Mouse (Mus musculus) liver, embryonic 14.5 days (tissue): Measurements from ENCODE around the gene Exosc5. TPM values are rescaled to one million over a fixed set of nuclear protein-coding genes. Genes with fewer than 3 reads are reported as not detected.

Experiments used
- ATAC-seq: fragments of 200-750 bp; cut with Nextera tagmentation; 2 replicates; pipeline ENCODE4 v1.8.0; 2017; ENCODE audit warnings: moderate number of reproducible peaks, mild to moderate bottlenecking, moderate library complexity; ENCODE audit not compliant: insufficient read depth
- DNase-seq, 3 experiments: peaks; one replicate each; pipeline ENCODE4 v3.0.0-alpha.2; 2012 to 2013; ENCODE audit warnings: low read depth in 3 of 3, low spot score in 3 of 3
- H3K27ac ChIP-seq: fragments of 300-500 bp; sonication (generic); 2 replicates; pipeline ENCODE4 v1.5.1; 2014; ENCODE audit warnings: moderate library complexity, mild to moderate bottlenecking, control low read depth, inconsistent platforms
- H3K27me3 ChIP-seq: fragments of 300-500 bp; sonication (generic); 2 replicates; pipeline ENCODE4 v1.6.1; 2014; ENCODE audit warnings: mild to moderate bottlenecking, low read length, moderate library complexity; ENCODE audit not compliant: control insufficient read depth, insufficient read depth
- H3K36me3 ChIP-seq: fragments of 300-500 bp; sonication (generic); replicated peaks from 2 replicates; pipeline ENCODE4 v1.6.1; 2014; ENCODE audit warnings: low read depth; ENCODE audit not compliant: control insufficient read depth, insufficient read depth
- H3K4me1 ChIP-seq, 2 experiments: fragments of 200-500 bp in 1 of 2; fragments of 300-500 bp in 1 of 2; sonication (generic) in 1 of 2; replicated peaks; 2 replicates each; pipeline ENCODE4 v1.6.1; 2012 to 2014; ENCODE audit warnings: antibody characterized with exemption in 1 of 2, inconsistent platforms in 1 of 2, low read length in 1 of 2; ENCODE audit not compliant: control insufficient read depth in 2 of 2, insufficient read depth in 2 of 2
- H3K4me2 ChIP-seq: fragments of 300-500 bp; sonication (generic); 2 replicates; pipeline ENCODE4 v1.6.1; 2014; ENCODE audit warnings: low read depth, mild to moderate bottlenecking, control low read depth, moderate library complexity
- H3K4me3 ChIP-seq, 2 experiments: fragments of 200-500 bp in 1 of 2; fragments of 300-500 bp in 1 of 2; sonication (generic) in 1 of 2; 2 replicates each; pipeline ENCODE4 v1.5.1; 2012 to 2014; ENCODE audit warnings: low read depth in 2 of 2, low read length in 2 of 2, mild to moderate bottlenecking in 2 of 2, control low read depth in 1 of 2, inconsistent platforms in 1 of 2, moderate library complexity in 1 of 2; ENCODE audit not compliant: insufficient read depth in 1 of 2
- H3K9ac ChIP-seq: fragments of 300-500 bp; sonication (generic); replicated peaks from 2 replicates; pipeline ENCODE4 v1.6.1; 2014; ENCODE audit warnings: mild to moderate bottlenecking, control low read depth, moderate library complexity
- H3K9me3 ChIP-seq: fragments of 300-500 bp; sonication (generic); 2 replicates; pipeline ENCODE4 v1.6.1; 2016; ENCODE audit warnings: low read length, mixed read lengths; ENCODE audit not compliant: control insufficient read depth
- CTCF ChIP-seq: IDR thresholded peaks from 2 replicates; pipeline ENCODE4 v1.5.1; 2016; ENCODE audit warnings: antibody characterized with exemption, low read depth, control low read depth
- EP300 ChIP-seq: IDR thresholded peaks from 2 replicates; pipeline ENCODE4 v1.6.1; 2016; ENCODE audit warnings: antibody characterized with exemption, low read depth
- WGBS: fragments of 180-500 bp; shearing (Covaris S2); extraction: QIAGEN DNeasy Blood & Tissue Kit; methylation state at CpG from one replicate; pipeline ENCODE4 v1.1.7; 2014; ENCODE audit not compliant: insufficient replicate concordance; 5-methylcytosine and 5-hydroxymethylcytosine counted together
- polyA plus RNA-seq, 2 experiments: library from polyadenylated mRNA; depleted of rRNA in 1 of 2; stranded (reverse) in 1 of 2; unstranded in 1 of 2; fragments of >200 nt; fragmentation: Nextera tagmentation in 1 of 2; extraction: Ambion mirVana in 1 of 2; gene quantifications; 2 replicates each; pipeline versions ENCODE4 v1.2.1 to v1.2.3; 2012 to 2014

Gene Exosc5
- polyA plus RNA-seq, 2 experiments: 33.7 to 48.1 TPM

DNA sequence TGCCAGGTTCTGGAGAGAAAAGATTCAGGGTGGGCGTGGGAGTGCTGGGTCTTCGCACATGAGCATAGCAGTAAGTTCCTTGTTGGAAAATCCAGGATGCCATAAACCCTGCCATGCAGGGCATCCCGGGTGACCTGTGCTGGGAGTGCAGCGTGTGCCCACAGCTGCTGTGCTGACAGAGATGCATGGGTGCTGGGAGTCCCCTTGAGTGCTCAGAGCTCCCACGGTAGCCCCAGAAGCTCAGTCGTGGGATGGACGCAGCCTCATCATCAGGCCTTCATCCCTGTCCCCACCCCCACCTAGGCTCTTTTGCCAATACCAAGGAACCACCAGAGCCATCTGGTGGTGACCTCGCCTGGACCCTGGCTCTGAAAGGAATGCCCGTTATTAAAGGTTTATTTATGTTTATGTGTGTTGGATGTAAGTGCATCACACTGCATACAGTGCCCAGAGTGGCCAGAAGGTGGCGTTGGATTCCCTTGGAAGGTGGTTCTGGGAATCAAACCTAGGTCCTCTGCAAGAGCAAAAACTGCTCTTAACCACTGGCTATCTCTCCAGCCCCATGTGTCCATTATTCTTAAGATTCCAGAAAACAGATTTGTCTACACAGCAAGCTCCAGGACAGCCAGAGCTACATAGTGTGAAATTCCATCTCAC lies 33.2 kb upstream of the Exosc5 start:
- Histone ChIP-seq H3K4me1 (peaks cover 7 to 11% of the 10 kb centered on the region in 2 experiments), H3K4me3 (no peak overlapping the region), H3K27me3 (no peaks in the 10 kb centered on the region), H3K4me2 (no peak overlapping the region), H3K36me3 (no peaks in the 10 kb centered on the region), H3K9ac (no peak overlapping the region), H3K9me3 (no peaks in the 10 kb centered on the region), H3K27ac (no peak overlapping the region)
- peak; percentile 69 for TF ChIP-seq CTCF
- TF ChIP-seq EP300: no peak
- 67% methylated on average over 10 of the region's 10 CpGs for WGBS
- DNase-seq: no peak
- ATAC-seq: no peak

- 13% methylated on average over 29 of the region's 29 CpGs for WGBS
- no peaks in the 10 kb centered on the region for H3K27me3 ChIP-seq
- H3K9ac ChIP-seq: peak within 1 kb of the TSS; percentile 32
- DNase-seq (no peak), ATAC-seq (peak; percentile 46; the same call in 1 of the 2 replicates)
- no peaks in the 10 kb centered on the region for H3K36me3 ChIP-seq
- no peak within 1 kb of the TSS for H3K27ac ChIP-seq
- peaks cover 7 to 11% of the 10 kb centered on the region in 2 experiments for H3K4me1 ChIP-seq
- peak within 1 kb of the TSS; percentile 36 to 48 for H3K4me3 ChIP-seq
- peak within 1 kb of the TSS; percentile 74 for H3K4me2 ChIP-seq
- TF ChIP-seq EP300 (no peak), CTCF (no peak)
- H3K9me3 ChIP-seq: no peaks in the 10 kb centered on the region
Observed at GRCm38 (mm10) chr7:25626509-25627430, 32.2 kb upstream of the Exosc5 start, which contains the start of gene B3gnt8. TSS of gene B3gnt8 (plus strand) at chr7:25626654.

DNA sequence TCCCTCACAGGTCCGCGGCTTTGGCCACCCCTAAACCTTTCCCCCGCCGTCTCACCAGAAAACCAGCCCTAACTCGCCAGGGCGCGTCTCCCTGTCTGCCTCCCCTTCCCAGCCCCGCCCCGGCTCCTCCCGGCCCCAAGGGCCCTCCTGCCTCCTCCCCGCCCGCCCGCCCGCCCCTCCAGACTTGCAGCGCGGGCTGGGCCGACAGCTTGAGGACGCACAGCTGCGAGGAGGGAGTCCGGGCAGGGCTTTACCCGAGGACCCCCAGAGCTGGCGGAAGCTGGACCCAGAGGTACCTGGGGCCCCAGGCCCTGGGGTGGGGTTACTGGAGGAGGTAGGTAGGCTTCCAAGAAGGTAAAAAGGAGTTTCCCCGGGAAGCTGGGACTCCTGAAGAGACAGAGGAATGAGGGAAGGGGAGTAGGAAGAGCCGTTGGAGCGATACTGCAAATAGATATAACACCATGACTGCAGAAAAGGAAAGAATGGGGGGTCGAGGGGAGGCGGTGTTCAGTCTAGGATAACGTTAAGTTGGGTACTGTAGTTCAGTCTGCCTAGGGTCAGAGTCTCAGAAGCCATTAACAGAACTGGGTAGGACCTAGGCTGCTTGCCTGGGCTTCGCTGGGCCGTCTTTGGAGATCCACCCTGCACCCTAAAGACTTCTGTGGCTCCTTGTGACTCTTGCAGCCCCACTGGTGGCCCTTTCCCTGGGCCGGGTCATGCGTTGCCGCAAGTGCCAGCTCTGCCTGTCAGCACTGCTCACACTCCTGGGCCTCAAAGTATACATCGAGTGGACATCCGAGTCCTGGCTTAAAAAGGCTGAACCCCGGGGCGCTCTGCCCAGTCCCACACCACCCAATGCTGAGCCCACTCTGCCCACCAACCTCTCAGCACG lies 31.3 kb upstream of the Exosc5 start:
- WGBS: 19% methylated on average over 38 of the region's 38 CpGs
- Histone ChIP-seq H3K4me1 (peaks cover 7 to 11% of the 10 kb centered on the region in 2 experiments), H3K27ac (no peak overlapping the region), H3K9ac (peak overlapping the region; percentile 32), H3K4me2 (peak overlapping the region; percentile 74), H3K27me3 (no peaks in the 10 kb centered on the region), H3K4me3 (peak overlapping the region; percentile 36 to 48), H3K9me3 (no peaks in the 10 kb centered on the region), H3K36me3 (no peaks in the 10 kb centered on the region)
- ATAC-seq (peak; percentile 77), DNase-seq (peak in 1 of 3 experiments; percentile 24)
- TF ChIP-seq CTCF (no peak), EP300 (no peak)

GRCm38 (mm10) chr7:25628323-25628620 lies 30.7 kb upstream of the Exosc5 start:
- Histone ChIP-seq H3K4me1 (peaks cover 7 to 11% of the 10 kb centered on the region in 2 experiments), H3K27ac (no peak overlapping the region), H3K36me3 (no peaks in the 10 kb centered on the region), H3K4me3 (no peak overlapping the region), H3K9ac (no peak overlapping the region), H3K9me3 (no peaks in the 10 kb centered on the region), H3K27me3 (no peaks in the 10 kb centered on the region), H3K4me2 (peak overlapping the region; percentile 74)
- ATAC-seq: no peak
- TF ChIP-seq CTCF: no peak
- TF ChIP-seq EP300: no peak
- DNase-seq: no peak
- WGBS: 50% methylated on average over 8 of the region's 8 CpGs
